Mouse (Mus musculus) olfactory bulb, adult 2 months (tissue): ENCODE results near the gene Grxcr1.

Experiments
- CTCF ChIP-seq: fragments of 200-500 bp; IDR thresholded peaks from 2 replicates; pipeline ENCODE4 v1.5.1; 2012; ENCODE audit warnings: low read depth, mild to moderate bottlenecking, low read length, moderate library complexity; ENCODE audit not compliant: insufficient read depth
- POLR2A ChIP-seq: fragments of 200-500 bp; IDR thresholded peaks from 2 replicates; pipeline ENCODE4 v1.6.1; 2012; ENCODE audit warnings: mild to moderate bottlenecking, low read depth, low read length, moderate library complexity; ENCODE audit not compliant: insufficient read depth

DNA sequence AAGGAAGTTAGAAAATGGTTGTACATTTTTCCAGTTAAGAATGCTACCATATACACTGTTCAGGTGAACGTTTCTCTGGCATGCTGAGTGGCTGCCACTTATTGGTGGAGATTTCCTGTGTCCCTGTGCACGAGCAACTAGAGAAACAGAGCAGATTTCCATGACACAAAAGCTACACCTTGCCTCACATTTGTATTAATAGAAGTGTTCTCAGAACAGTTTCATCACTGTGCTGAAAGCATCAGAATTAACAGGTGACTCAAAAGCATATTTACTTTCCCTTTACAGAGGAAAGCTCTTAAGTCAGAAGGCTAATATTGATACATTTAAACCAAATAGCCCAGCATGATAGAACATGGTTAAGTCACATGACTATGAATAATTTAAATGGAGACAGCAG is 130.9 kb downstream of the Grxcr1 start:
- TF ChIP-seq CTCF (no peak), POLR2A (no peak)
